Mouse (Mus musculus): ENCODE data around the gene Kmt2b.

GRCm38 (mm10) chr7:30596811-30597210, 8.3 kb upstream of the Kmt2b start:
- TF ChIP-seq CTCF (conservative IDR thresholded peaks at IDR 0.05 in 1 of 2, IDR thresholded peaks at IDR 0.05 in 1 of 2; ENCODE audit: low read depth in 2 of 2, low read length in 2 of 2): no peak
- no peak for TF ChIP-seq CHD1 (IDR thresholded peaks at IDR 0.05; ENCODE audit: low read depth, low read length)
- no peak for TF ChIP-seq POLR2A (IDR thresholded peaks at IDR 0.05; ENCODE audit: low read depth, low read length)
- TF ChIP-seq MXI1 (IDR thresholded peaks at IDR 0.05; ENCODE audit: low read depth, low read length): no peak
- TF ChIP-seq EP300 (IDR thresholded peaks at IDR 0.05; ENCODE audit: low read length): no peak
- TF ChIP-seq NELFE (IDR thresholded peaks at IDR 0.05; ENCODE audit: low read depth, low read length): no peak
- no peak for TF ChIP-seq USF2 (conservative IDR thresholded peaks at IDR 0.05; ENCODE audit: low read depth, low read length)
- TF ChIP-seq HCFC1 (IDR thresholded peaks at IDR 0.05; ENCODE audit: low read depth, low read length): no peak
- no peak for TF ChIP-seq ELF1 (IDR thresholded peaks at IDR 0.05; ENCODE audit: low read depth, low read length)
- TF ChIP-seq TCF12 (IDR thresholded peaks at IDR 0.05; ENCODE audit: low read depth, low read length): no peak
- TF ChIP-seq USF1 (IDR thresholded peaks at IDR 0.05; ENCODE audit: low read depth, low read length): no peak
- no peak for TF ChIP-seq CHD2 (IDR thresholded peaks at IDR 0.05; ENCODE audit: low read length)
